Mouse (Mus musculus) granulocyte monocyte progenitor cell, adult 5-6 weeks (primary cell): ENCODE measurements around the gene Lrp2. TPM values are rescaled to one million over a fixed set of nuclear protein-coding genes. Genes with fewer than 3 reads are reported as not detected.

Experiments used
- ATAC-seq: replicated peaks from 2 replicates; pipeline ENCODE4 v1.8.0; 2016; ENCODE audit warnings: mild to moderate bottlenecking, moderate TSS enrichment, inconsistent platforms; ENCODE audit not compliant: poor library complexity, severe bottlenecking
- total RNA-seq, 2 experiments: library from RNA; stranded (forward) in 1 of 2; stranded (reverse) in 1 of 2; fragments of 200-712, 200-1000 nt in 1 of 2; fragments of >200 nt in 1 of 2; fragmentation: Nextera tagmentation in 1 of 2; gene quantifications; 2 replicates each; pipeline ENCODE4 v1.2.3; 2014 to 2017

Lrp2 gene
- total RNA-seq, 2 experiments from 2014 or later: not detected

DNA sequence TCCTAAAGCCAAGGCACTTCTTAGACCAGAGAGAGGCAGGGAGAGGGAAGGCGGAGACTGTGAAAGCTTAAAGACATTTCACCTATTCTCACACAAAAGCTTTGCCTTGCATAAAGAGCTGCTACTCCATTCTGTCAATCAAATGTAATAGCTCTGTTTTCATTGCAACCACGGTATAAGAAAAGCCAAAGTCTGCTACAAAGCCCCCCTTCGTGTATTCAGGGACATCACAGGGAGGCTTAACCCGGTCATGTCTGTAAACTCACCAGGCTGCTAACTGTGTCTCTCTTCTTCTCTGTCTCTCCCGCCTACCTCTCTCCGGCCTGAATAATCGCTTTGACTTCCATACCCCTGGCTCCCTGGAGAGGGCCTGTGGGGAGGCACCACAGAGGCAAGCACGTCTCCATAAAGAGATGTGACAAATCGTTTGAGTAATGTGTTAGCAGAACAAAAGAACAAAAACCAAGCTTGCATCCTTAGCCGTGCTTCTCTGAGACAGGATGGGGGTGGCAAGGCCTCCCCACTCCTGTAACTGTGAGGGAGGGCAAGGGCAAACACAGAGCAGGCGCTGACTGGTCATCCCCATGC lies 167.5 kb downstream of the Lrp2 start:
- ATAC-seq: no peak

DNA sequence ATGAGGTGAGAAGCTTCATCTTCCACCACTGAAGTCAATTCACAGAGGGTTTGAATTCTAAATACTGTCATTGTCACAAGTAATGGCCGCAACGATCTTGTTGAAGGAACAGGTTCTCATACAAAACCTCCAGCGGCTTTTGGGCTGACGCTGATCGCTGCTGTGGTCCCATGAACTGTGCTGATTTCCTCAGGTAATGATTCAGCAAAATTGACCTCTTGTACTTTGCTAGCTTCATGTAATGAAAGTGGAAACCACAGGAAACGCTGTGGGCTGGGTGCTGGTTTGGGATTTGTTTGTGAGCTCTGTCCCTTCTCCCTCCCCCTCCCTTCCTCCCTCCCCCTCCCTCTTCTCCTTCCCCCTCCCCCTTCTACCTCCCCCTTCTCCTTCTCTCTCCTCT lies 170.8 kb downstream of the Lrp2 start:
- ATAC-seq: peak; percentile 74

DNA sequence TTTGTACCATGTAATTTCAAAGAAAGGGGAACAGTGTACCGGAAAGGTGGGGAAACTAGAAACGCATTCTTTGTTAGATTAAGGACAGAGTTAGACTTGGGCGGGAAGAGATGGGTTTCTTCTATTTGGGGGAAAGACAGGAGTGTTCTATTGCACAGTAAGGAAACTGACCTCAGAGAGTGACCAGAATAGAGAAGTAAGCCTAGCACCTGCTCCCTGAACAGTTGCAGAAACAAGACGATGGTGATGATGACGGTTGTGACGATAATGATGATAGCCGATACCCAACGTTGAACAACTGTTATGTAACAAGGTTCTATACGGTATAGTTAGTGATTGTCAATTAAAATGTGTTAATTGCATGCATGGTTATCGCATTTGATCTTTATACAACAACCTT lies 171.3 kb downstream of the Lrp2 start:
- ATAC-seq: peak; percentile 81

DNA sequence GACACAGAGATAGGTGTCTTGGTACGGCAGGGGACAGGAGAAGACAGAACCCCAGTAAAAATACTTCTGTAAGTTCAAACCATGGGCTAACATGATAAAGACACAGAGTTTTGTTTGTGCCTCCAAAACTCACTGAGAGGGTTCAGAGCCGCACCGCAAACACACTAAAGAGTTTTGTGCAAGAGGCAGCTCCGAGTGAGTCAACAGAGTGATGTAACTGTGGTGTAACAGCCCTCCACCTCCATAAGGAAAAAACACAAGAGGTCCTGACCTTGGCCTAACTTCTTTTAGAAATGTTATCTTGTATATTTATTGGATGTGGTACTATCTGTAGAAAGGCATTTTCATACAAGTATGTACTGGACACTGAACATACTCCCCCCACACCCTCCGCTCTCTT lies 180.2 kb downstream of the Lrp2 start:
- peak; percentile 94 for ATAC-seq

DNA sequence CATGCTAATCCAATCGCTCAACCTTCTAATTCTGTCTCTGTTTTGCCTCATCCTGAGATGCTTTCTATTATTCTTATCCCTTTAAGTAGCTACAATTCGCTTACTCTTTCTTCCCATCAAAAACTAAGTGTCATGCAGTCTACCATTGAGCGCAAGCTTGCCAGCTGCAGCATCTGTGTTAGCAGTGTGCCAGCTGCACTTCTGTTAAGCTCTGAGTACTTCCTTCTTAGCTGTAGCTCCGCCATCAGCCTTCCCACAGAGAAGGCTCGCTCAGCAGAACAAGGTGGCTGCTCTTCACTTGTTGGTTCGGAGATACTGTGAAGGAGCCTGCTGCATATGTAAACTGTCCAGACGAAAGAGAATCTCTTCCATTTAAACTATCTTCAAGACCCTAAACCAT lies 183.6 kb downstream of the Lrp2 start:
- ATAC-seq: peak; percentile 39; the same call in 1 of the 2 replicates

DNA sequence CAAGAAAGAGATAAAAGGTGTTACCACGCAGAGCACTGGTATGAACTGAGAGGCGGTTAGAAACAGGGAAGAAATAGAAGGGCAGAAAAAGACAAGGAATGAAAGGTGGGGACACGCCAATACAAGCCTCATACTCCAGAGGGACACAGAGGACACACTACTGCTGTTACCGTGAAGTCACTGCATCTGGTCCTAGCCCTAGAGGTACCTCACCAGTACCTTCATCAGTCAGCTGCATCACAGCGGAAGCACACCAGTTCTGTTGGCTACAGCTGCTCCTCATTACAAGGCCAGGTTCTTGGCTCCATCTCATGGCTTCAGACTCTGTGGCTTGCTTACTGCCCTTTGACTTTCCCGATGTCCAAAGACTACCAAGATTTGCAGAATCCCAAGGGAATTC lies 184.0 kb downstream of the Lrp2 start:
- ATAC-seq: no peak

DNA sequence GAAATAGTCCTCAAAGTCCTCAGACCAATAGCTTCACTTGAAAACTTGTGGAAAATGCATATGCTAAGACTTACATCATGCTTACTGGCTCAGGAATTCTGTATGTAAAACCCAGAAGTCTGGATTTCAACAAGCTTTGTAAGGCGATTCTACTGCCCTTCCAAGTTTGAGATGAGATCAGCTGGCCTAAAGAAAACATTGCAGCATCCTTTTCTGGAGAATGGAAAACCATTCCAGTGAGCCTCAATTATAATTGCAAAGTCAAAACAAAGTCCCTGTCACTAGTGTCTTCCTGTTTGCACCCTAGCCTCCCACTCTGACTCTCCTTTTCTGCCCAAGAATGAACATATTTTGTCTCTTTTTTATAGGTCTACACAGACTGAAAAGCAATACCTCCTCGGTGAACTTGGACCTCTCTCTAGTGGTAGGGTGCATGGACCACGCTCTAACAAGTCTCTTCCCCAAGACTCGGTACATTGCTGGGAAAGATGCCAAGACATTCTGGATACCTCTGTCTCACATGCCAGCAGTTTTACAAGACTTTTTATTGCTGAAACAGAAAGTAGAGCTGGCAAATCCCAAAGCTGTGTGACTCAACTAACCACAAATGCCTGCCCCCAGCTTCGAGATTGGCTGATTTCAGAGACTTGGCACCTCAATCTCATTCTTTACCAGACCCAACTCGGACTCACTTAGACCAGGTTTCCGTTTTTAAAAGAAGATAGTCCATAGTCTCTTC lies 184.8 kb downstream of the Lrp2 start:
- peak; percentile 69 for ATAC-seq

DNA sequence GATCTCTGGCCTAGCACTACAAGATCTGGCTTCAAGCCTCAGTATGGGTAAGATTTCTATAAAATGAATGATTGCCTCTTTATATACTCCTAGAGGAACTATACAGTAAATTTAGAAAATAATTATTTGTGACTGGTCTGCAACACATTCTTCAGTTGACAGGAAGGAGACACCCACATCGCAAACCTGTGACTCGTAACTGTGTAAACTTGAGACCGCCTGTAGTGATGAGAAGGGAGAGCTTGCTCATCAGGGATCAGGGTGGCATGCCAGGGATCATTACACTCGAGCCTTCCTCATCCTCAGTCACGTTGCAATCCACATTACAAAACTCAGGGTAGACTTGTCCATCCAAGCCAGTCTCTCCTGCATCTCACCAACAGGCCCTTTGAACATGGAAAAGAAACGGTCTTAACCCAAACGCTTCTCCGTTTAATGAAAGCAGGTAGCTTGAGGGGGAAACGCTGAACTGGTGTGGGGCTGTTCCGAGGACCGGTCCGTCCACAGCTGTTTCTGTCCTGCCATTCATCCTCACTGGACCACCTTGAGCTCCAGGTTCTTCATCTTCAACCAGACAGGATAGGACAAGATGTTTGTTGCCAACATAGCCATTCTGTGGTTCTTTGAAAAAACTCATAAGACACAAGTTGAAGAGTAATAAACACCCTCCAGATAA lies 189.0 kb downstream of the Lrp2 start:
- no peak for ATAC-seq

DNA sequence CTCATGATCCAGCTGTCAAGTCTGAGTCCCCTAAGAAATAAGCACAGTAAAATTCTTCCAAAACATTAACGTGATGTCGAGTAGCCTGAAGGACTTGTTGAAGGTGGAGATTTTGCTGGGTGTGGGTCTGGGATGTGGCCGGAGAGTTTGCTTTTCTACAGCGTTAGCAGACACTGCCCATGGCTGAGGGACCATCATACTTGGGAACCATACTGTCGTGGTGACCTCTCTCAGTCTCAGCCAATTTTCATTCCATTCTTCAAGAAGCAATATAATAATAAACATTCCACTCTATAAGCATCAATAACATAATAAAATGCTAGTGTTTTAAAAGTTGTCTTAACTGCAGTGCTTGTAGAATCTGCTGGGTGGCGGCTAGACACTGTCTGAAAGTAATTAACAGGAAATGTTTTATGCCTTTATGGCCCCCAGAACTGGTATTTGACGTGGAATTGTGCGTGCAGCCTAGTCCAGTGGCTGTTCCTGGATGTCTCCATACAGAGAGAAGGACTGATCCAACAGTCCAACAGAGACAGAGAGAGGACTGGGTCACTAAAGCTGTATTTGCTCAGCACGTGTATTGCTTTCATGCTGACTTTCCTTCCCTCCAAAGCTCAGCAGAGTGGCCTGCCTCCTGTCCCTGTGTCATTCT lies 190.1 kb downstream of the Lrp2 start:
- no peak for ATAC-seq

DNA sequence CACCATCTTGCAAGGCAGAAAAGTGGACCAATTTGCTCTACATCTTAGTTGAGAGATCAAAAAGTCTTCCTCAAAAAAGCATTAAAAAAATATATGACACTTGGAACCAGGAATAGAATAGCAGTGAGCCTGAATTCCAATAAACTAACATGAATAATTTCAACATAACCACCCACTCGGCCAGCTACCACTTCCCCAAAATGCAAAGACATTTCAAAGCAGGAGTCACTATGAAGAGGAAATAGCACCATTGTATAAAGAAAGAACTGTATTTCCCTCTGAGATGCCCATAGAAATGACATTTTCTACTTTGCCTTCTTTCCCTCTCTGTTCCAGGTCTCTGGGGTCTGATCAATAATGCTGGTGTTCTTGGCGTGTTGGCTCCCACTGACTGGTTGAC lies 191.9 kb downstream of the Lrp2 start:
- peak; percentile 94 for ATAC-seq

DNA sequence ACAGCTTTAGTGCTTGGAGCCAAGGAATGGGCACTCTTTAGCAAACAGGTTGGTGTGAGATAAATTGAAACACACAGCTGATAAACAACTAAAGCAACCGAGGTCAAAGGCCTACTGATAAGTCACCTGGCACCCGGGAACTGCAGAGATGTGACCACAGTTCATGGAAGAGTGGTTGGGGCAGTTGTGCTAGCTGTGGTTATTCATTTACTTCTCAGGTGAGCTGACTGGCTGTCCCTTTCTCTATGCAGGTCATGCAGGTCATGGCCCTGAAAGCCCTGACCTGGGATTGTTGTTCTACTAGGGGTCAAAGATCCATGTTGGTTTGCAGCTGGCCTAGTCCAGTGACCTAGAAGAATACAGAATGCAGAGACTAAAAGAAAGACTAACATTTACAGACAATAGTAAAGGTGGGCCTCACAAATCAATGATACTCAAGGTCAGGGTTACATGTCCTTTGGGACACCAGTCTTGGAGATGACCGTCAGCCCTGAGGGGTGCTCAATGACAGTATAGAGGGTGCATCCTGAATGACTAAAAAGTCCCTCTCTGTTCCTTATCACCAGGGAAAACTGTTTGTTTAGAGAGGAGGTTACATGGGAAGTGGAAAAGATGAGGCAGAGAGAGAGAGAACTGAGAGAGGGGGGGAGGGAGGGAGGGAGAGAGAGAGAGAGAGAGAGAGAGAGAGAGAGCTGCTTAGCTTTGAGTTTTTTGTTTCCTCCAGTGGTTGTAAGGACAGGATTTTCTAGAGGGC lies 199.6 kb downstream of the Lrp2 start:
- ATAC-seq: no peak

DNA sequence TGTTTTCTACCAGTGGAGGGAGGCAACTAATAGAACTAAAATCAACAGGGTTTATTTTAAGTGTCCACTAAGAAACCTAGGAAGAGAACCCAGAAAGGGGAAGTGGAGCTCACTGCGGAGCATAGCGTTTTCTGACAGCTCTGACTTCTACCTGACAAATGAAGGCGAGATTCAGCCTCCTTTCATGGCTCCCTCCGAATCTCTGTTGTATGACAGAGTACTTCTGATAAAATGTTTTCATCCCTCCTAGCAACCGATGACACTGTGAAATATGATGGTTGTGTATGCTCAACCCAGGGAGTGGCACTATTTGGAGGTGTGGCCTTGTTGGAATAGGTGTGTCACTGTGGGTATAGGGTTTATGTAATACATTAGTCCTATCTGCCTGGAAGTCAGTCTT lies 203.0 kb downstream of the Lrp2 start:
- peak; percentile 38 for ATAC-seq

DNA sequence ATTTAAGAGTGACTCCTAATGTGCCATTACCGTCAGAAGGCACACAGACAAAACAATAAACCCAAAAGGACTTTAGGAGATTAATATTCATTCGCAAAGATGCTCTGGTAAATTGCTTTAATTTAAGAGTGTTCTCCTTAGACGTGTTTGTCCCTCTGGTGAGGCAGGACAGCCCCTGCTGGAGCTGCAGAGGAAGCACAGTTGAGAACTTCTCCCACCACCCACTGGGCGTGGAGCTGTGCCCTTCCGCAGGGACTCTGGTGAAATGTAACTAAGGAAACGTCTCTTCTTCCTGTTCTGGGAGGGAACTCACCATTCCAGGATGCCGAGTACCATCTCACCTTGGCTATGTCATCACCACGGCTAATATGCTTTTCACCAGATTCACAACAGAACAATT lies 204.1 kb downstream of the Lrp2 start:
- ATAC-seq: peak; percentile 71

DNA sequence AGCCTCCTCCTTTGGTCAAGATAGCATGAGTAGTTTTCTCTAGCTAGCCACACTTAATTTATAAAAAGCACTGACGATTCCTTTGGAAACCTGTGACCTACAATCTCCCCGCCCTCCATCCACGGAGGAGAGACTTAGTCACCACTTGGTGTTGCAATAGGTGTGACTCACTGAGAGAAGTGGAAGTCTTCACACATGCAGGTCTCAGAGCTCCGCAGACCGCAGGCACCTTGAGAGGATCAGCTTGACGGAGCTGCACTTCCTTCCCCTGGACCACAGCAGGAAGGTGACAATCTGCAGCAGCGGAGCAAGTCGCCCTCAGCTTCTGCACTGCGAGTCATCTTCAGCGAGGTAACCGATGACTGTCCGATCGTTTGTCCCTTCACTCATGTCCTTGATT lies 205.6 kb downstream of the Lrp2 start, which contains the start of gene Dhrs9:
Gene Dhrs9 (plus strand): TSS at position 165 of the 400 bp plus-strand sequence.
- peak; percentile 94 for ATAC-seq

DNA sequence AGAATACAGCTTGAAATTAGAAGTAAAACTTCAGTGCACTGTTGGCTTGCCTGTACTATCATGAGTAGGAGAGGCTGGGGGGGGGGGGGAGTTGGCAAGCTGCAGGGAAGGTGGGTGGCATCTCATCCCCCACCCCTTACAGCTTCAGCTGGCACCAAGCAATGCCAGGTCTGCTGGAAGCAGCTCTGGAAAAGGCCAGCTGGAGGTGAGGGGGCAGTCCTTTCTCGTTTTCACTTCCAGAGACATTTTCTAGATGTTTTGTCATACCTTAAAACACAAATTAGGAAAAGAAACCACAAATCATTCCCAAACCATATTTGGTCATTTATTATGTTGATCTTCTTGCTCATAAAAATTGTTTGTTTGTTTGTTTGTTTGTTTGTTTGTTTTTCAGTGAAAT lies 206.1 kb downstream of the Lrp2 start:
- no peak for ATAC-seq

DNA sequence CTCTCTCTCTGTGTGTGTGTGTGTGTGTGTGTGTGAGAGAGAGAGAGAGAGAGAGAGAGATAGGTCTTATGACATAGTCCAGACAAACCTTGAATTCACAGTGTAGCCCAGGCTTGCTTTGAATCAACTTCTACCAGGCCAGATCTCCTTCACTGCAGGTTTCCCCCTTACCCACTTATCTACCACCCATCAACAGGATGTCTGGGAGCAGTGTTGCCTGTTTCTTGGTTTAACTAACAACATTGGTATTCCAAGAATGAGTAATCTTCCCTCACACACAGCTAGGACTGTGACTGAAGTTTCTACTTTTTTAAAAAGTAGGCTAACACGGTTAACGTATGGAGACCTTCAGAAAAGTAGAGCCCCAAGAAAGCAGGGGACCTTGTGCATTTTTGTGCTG lies 209.1 kb downstream of the Lrp2 start:
- ATAC-seq: no peak
